Mouse (Mus musculus) CD8-positive naive resting alpha-beta T cell, adult 57 days (primary cell): ENCODE data around the gene Akip1. TPM values are rescaled to one million over a fixed set of nuclear protein-coding genes. Genes with fewer than 3 reads are reported as not detected.

ENCODE experiments used
- total RNA-seq: library from RNA; stranded (reverse); gene quantifications from one replicate; pipeline ENCODE4 v1.2.4, GENCODE M21; 2023

Gene Akip1
- total RNA-seq = 10.8 TPM

GRCm38 (mm10) chr7:109703190-109704015, at the start of gene Akip1, which contains the start of gene St5:
TSS of gene Akip1 (plus strand) at chr7:109703690.
TSS of gene St5 (minus strand) at chr7:109703605.

GRCm38 (mm10) chr7:109723697-109724096, 20.2 kb downstream of the Akip1 start, which contains the start of gene BC051019:
TSS of gene BC051019 (minus strand) at chr7:109723850.

GRCm38 (mm10) chr7:109731626-109732025, 28.1 kb downstream of the Akip1 start, which contains the start of gene Ascl3:
TSS of gene Ascl3 (minus strand) at chr7:109731726.

DNA sequence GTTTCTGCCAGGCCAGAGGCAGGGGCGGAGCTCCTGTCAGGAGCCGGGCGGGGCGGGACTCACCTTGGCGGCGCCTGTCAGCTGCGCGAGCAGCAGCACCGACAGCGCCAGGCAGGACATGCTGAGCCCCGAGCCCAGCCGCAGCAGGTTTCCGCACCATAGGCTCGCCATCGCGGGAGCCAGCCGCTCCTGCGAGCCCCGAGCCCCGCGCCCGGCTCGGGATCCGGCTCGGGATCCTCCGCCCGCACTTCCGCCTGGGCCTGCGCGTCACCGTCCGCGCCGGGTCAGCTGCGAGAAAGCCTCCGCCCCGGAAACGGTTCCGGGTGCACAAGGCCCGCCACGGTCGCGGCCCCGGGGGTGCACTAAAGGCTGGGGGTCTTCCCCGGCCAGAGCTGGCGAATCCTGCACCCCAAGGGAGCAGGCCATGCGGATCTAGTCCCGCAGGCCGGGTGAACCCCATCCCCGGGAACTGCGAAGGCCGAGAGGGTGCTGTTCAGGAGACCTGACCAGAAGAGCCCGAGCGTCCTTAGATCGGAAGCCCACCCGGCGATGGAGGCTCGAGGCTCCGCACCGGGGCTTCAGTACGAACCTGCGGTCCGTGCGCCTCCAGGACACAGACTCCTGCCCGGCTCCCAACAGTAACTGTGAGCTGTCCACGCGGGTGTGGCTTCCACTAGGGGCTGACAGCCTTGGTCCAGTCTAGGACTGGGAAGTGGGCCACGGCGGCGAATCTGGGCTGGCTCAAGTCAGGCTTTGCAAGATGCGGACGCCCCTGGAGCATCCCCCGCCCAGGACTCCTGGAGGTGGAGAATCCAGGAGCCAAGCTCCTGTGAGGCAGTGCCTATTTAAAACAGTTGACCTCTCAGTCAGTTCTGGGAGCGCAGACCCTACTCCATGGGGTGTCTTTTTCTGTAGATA, 48.8 kb downstream of the Akip1 start, which contains the start of gene Tmem9b:
Gene Tmem9b, minus strand, starts transcription at position 868 of the 918 bp plus-strand sequence.

Other genes starting within 250 kb of the Akip1 start
- 0.24 TPM for gene Trim66, start 195.6 kb upstream of the Akip1 start, total RNA-seq
- gene Rpl27a, start 184.5 kb upstream of the Akip1 start, total RNA-seq = 670 TPM
- gene St5, start 85 bp upstream of the Akip1 start, total RNA-seq = 1.3 TPM
- gene BC051019, start 20.2 kb downstream of the Akip1 start, total RNA-seq = not detected
- 1.1 TPM for gene Ascl3, start 28.0 kb downstream of the Akip1 start, total RNA-seq
- gene Tmem9b, start 49.2 kb downstream of the Akip1 start, total RNA-seq = 34.5 TPM
- gene Nrip3, start 78.3 kb downstream of the Akip1 start, total RNA-seq = 0.12 TPM
- gene Scube2, start 162.0 kb downstream of the Akip1 start, total RNA-seq = not detected